Mouse (Mus musculus): ENCODE results near the gene Pmis2. TPM values are rescaled to one million over a fixed set of nuclear protein-coding genes. Genes with fewer than 3 reads are reported as not detected.

The Pmis2 gene
- not detected in 2 replicates for polyA plus RNA-seq (2012; rRNA removed)

DNA sequence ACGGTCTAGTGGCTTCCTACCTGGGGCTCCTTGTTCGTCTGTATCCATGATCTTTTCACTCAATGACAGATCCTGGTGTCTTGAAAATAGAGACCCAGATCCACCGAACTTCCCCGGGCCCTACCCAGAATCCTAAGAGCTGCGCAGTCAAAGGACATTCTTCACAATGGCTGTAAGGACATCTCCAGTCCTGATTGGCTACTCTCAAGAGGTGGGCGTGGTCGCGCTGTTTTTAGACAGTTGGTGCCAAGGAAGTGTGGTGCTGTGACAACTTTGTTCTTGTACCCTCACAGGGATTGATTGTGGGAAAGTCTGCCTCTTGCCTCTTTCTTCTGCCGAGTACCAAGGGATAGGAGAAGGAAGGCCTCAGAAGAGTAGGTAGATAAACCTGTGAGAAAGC lies at the start of gene Pmis2:
TSS of gene Pmis2 (minus strand) at position 126 of the 400 bp plus-strand sequence.
- Histone ChIP-seq H3K4me1 (ENCODE audit: control insufficient read depth, insufficient read depth, low read length) (no peaks in the 10 kb centered on the region), H3K27me3 (ENCODE audit: control insufficient read depth, insufficient read depth, low read length) (no peaks in the 10 kb centered on the region), H3K27ac (ENCODE audit: insufficient read depth, low read length) (no peak within 1 kb of the TSS), H3K4me3 (replicated peaks; ENCODE audit: insufficient read depth, low read depth, low read length) (no peak within 1 kb of the TSS)
- no peak for DNase-seq
- WGBS, result 72% methylated on average over 9 of the region's 9 CpGs
- TF ChIP-seq CTCF (IDR thresholded peaks at IDR 0.05; ENCODE audit: borderline replicate concordance, insufficient read depth, low read depth, low read length), result no peak
- TF ChIP-seq POLR2A (IDR thresholded peaks at IDR 0.05; ENCODE audit: borderline replicate concordance, insufficient read depth, low read length), result no peak

DNA sequence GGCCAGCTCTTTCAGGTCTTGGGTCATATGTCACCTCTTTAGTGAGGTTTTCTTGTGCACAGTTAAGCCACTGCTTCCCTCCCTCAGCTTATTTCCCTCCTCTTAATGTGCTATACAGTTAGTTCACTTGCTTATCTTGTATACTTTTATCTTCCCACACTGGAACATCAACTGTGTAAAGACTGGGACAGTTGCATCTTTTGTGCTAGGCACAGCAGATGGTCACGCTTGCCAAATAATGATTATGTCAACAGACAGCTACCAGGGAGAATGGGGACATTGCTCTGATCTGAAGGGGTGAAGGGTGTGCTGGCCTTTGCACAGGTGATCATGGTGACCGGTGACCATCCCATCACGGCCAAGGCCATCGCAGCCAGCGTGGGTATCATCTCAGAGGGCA lies 48.3 kb upstream of the Pmis2 start:
- Histone ChIP-seq H3K27ac (ENCODE audit: insufficient read depth, low read length) (no peak overlapping the region), H3K27me3 (ENCODE audit: control insufficient read depth, insufficient read depth, low read length) (no peaks in the 10 kb centered on the region), H3K4me1 (ENCODE audit: control insufficient read depth, insufficient read depth, low read length) (no peaks in the 10 kb centered on the region; the same call in 1 of the 2 replicates), H3K4me3 (replicated peaks; ENCODE audit: insufficient read depth, low read depth, low read length) (no peak overlapping the region)
- TF ChIP-seq CTCF (IDR thresholded peaks at IDR 0.05; ENCODE audit: borderline replicate concordance, insufficient read depth, low read depth, low read length) (no peak), POLR2A (IDR thresholded peaks at IDR 0.05; ENCODE audit: borderline replicate concordance, insufficient read depth, low read length) (no peak)
- 89% methylated on average over 5 of the region's 5 CpGs for WGBS
- no peak for DNase-seq

DNA sequence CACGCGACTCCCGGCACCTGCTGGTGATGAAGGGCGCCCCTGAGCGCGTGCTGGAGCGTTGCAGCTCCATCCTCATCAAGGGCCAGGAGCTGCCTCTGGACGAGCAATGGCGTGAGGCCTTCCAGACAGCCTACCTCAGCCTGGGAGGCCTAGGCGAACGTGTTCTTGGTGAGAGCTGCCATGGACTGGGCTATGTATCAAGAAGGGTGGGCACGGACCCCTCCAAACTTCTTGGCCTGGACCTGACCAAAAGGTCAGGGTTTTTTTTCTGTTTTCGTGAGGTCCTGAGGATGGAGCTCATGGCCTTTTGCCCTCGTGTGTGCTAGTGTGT lies 46.3 kb upstream of the Pmis2 start:
- WGBS, result 13% methylated on average over 14 of the region's 14 CpGs
- H3K4me3 ChIP-seq (replicated peaks; ENCODE audit: insufficient read depth, low read depth, low read length), result no peak overlapping the region
- H3K4me1 ChIP-seq (ENCODE audit: control insufficient read depth, insufficient read depth, low read length), result no peaks in the 10 kb centered on the region; the same call in 1 of the 2 replicates
- no peak for DNase-seq
- TF ChIP-seq CTCF (IDR thresholded peaks at IDR 0.05; ENCODE audit: borderline replicate concordance, insufficient read depth, low read depth, low read length) (no peak), POLR2A (IDR thresholded peaks at IDR 0.05; ENCODE audit: borderline replicate concordance, insufficient read depth, low read length) (no peak)
- no peaks in the 10 kb centered on the region for H3K27me3 ChIP-seq (ENCODE audit: control insufficient read depth, insufficient read depth, low read length)
- H3K27ac ChIP-seq (ENCODE audit: insufficient read depth, low read length), result no peak overlapping the region

DNA sequence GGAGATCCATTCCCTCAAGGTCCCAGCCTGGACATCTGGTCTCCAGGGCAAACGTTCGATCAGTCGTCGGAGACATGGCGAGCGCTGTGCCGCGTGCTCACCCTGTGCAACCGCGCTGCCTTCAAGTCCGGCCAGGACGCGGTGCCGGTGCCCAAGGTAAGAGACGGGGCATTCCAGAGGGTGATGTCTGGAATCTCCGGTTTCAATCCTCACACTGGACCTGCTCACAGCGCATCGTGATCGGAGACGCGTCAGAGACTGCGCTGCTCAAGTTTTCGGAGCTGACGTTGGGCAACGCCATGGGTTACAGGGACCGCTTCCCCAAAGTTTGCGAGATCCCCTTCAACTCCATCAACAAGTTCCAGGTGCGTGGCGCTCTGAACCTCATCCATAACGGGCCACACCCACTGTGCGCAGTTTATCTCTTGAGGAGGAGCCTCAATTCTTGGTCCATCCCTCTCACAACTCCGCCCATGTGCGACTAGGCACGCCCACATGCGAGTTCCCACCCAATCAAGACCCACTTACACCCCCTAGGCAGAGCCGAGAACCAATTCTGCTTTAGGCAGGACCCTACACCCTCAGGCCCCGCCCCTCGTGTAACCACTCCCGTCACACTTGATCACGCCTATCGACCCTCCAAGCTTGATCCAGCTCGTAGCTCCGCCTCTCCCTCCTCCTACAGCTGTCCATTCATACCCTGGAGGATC lies 45.8 kb upstream of the Pmis2 start:
- 1% methylated on average over 43 of the region's 43 CpGs for WGBS

DNA sequence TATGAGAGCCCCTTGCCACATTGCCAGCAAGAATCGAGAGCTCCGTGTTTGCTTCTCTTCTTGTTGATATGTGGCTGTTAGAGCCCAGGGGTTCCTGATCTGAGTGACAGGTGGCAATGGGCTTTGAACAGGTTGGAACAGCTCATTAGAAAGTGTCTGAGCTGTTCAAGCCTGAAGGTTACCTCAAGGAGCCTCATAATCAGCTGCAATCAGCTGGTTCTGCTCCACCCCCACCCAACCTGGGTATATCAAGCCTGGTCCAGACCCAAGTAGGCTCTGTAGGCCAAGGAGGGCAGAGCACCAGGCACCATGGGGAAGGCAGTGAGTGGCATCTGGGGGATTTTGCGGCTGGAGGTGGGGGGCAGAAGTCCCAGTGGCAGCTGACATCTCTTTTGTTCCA lies 40.5 kb upstream of the Pmis2 start, which contains the start of gene Atp4a:
TSS of gene Atp4a (plus strand) at position 268 of the 400 bp plus-strand sequence.
- H3K4me3 ChIP-seq (replicated peaks; ENCODE audit: insufficient read depth, low read depth, low read length), result no peak within 1 kb of the TSS
- H3K27me3 ChIP-seq (ENCODE audit: control insufficient read depth, insufficient read depth, low read length), result no peaks in the 10 kb centered on the region
- no peak within 1 kb of the TSS for H3K27ac ChIP-seq (ENCODE audit: insufficient read depth, low read length)
- 60% methylated on average over 3 of the region's 3 CpGs for WGBS
- no peak for DNase-seq
- H3K4me1 ChIP-seq (ENCODE audit: control insufficient read depth, insufficient read depth, low read length), result no peaks in the 10 kb centered on the region; the same call in 1 of the 2 replicates
- TF ChIP-seq POLR2A (IDR thresholded peaks at IDR 0.05; ENCODE audit: borderline replicate concordance, insufficient read depth, low read length) (no peak), CTCF (IDR thresholded peaks at IDR 0.05; ENCODE audit: borderline replicate concordance, insufficient read depth, low read depth, low read length) (no peak)

More for the DNA sequence above, 45.8 kb upstream of the Pmis2 start:
- TF ChIP-seq POLR2A (IDR thresholded peaks at IDR 0.05; ENCODE audit: borderline replicate concordance, insufficient read depth, low read length) (no peak), CTCF (IDR thresholded peaks at IDR 0.05; ENCODE audit: borderline replicate concordance, insufficient read depth, low read depth, low read length) (no peak)
- H3K27me3 ChIP-seq (ENCODE audit: control insufficient read depth, insufficient read depth, low read length), result no peaks in the 10 kb centered on the region
- no peak overlapping the region for H3K27ac ChIP-seq (ENCODE audit: insufficient read depth, low read length)
- DNase-seq, result no peak
- H3K4me1 ChIP-seq (ENCODE audit: control insufficient read depth, insufficient read depth, low read length), result no peaks in the 10 kb centered on the region; the same call in 1 of the 2 replicates
- no peak overlapping the region for H3K4me3 ChIP-seq (replicated peaks; ENCODE audit: insufficient read depth, low read depth, low read length)

DNA sequence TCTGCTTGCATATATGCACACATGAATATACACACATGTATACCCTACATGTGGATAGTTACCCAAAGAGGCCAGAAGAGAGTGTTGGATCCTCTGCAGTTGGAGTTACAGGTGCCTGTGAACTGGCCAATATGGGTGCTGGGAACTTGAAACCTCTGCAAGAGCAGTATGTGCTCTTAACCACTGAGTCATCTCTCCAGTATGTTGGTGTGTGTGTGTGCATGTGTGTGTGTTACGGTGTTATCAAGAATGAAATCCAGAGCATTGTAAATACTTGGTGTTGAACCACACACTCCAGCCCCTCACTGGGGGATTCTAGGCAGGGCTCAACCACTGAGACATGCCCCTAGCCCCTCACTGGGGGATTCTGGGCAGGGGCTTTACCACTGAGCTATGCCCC lies 36.0 kb upstream of the Pmis2 start:
- DNase-seq, result no peak
- TF ChIP-seq POLR2A (IDR thresholded peaks at IDR 0.05; ENCODE audit: borderline replicate concordance, insufficient read depth, low read length) (no peak), CTCF (IDR thresholded peaks at IDR 0.05; ENCODE audit: borderline replicate concordance, insufficient read depth, low read depth, low read length) (no peak)
- H3K27me3 ChIP-seq (ENCODE audit: control insufficient read depth, insufficient read depth, low read length), result no peaks in the 10 kb centered on the region
- no peaks in the 10 kb centered on the region for H3K4me1 ChIP-seq (ENCODE audit: control insufficient read depth, insufficient read depth, low read length)
- 93% methylated on average over 1 of the region's 1 CpGs for WGBS
- H3K4me3 ChIP-seq (replicated peaks; ENCODE audit: insufficient read depth, low read depth, low read length), result no peak overlapping the region
- no peak overlapping the region for H3K27ac ChIP-seq (ENCODE audit: insufficient read depth, low read length)

DNA sequence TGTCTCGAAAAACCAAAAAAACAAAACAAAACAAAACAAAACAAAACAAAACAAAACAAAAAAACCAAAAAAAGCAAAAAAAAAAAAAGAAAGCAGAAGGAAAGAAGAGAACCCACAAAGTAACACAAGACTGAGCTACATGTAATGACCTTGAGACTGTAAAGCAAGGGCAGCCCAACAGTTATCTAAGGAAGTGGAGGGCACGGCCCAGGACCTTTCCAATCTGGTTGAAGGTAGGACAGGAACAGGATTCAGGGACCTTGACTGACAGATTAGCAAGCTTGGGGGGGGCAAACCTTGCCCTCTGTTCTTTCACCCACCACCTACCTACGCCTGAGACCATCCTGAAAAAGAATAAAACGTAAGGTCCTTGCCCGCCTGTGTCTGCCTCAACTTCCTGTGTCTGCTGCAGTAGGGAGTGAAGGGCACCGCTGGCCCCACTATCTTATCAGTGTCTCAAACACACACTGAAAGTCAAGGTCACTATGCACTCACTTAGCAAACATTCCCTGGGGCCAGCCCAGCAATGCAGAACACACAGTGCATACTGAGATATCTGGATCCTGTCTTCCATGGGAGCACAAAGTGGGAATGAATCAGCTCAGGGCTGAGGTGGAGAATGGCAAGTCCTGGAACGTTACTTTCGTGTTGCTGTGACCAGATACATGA lies 34.9 kb upstream of the Pmis2 start:
- no peaks in the 10 kb centered on the region for H3K27me3 ChIP-seq (ENCODE audit: control insufficient read depth, insufficient read depth, low read length)
- no peak for DNase-seq
- no peaks in the 10 kb centered on the region for H3K4me1 ChIP-seq (ENCODE audit: control insufficient read depth, insufficient read depth, low read length)
- no peak overlapping the region for H3K4me3 ChIP-seq (replicated peaks; ENCODE audit: insufficient read depth, low read depth, low read length)
- TF ChIP-seq POLR2A (IDR thresholded peaks at IDR 0.05; ENCODE audit: borderline replicate concordance, insufficient read depth, low read length) (no peak), CTCF (IDR thresholded peaks at IDR 0.05; ENCODE audit: borderline replicate concordance, insufficient read depth, low read depth, low read length) (no peak)
- H3K27ac ChIP-seq (ENCODE audit: insufficient read depth, low read length), result no peak overlapping the region
- 76% methylated on average over 8 of the region's 8 CpGs for WGBS

DNA sequence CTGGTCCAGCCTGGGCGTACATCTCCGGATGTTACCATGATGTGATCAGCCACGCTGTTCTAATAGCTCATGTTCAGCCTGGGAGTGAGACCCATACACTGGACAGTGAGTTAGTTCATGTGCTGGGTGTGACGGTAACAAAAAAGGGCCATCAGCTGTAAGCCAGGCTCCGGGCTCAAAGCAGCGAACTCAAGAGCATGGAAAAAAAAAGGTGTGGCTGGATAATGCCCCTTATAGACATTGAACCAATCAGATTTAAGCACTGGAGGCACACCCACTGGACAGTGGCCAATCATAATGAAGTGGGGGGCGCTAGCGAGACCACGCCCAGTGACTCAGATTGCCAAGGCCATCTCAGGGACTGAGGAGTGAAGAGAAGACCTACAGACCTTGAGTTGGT lies 27.2 kb upstream of the Pmis2 start, which contains the start of gene 2200002J24Rik:
TSS of gene 2200002J24Rik (plus strand) at position 338 of the 400 bp plus-strand sequence.
- WGBS, result 41% methylated on average over 9 of the region's 9 CpGs
- TF ChIP-seq CTCF (IDR thresholded peaks at IDR 0.05; ENCODE audit: borderline replicate concordance, insufficient read depth, low read depth, low read length), result no peak
- no peak for TF ChIP-seq POLR2A (IDR thresholded peaks at IDR 0.05; ENCODE audit: borderline replicate concordance, insufficient read depth, low read length)
- no peak within 1 kb of the TSS for H3K27ac ChIP-seq (ENCODE audit: insufficient read depth, low read length)
- no peak for DNase-seq
- no peaks in the 10 kb centered on the region for H3K4me1 ChIP-seq (ENCODE audit: control insufficient read depth, insufficient read depth, low read length)
- no peaks in the 10 kb centered on the region for H3K27me3 ChIP-seq (ENCODE audit: control insufficient read depth, insufficient read depth, low read length)
- H3K4me3 ChIP-seq (replicated peaks; ENCODE audit: insufficient read depth, low read depth, low read length), result no peak within 1 kb of the TSS
